Mouse (Mus musculus) cerebellum, adult 11-12 months (tissue): ENCODE data around the gene Rnf149.
"Not testable (repeated sequence)": the region's sequence is repeated elsewhere in the genome, so short reads cannot be mapped to it uniquely, and the experiment has no call there.

Experiments
- DNase-seq: peaks from one replicate; pipeline ENCODE4 v3.0.0; 2022

Gene Rnf149

GRCm38 (mm10) chr1:39577253-39577705 lies at the start of gene Rnf149:
Rnf149 (minus strand) TSS chr1:39577405.
- peak; percentile 93 for DNase-seq

DNA sequence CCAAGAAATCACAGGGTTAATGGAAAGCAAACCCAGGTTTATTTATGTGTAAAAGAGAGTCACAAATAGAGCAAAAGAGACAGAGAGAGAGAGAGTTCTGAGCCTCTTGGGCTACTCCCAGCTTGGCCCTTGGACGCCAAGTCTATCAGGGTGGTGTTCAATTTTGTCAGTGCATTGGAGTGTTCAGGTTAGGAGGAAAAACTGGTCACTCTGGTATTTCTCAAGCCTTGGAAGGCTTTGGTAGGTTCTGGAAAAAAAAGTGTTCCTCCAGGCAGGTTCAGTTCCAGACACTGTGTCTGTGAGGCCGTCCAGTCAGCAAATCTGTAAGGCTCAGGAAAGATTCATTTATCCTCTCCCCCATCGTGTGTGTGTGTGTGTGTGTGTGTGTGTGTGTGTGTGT lies 48.3 kb upstream of the Rnf149 start:
- no peak for DNase-seq

- DNase-seq = no peak
Measured at GRCm38 (mm10) chr1:39623729-39624128, 46.5 kb upstream of the Rnf149 start.

DNA sequence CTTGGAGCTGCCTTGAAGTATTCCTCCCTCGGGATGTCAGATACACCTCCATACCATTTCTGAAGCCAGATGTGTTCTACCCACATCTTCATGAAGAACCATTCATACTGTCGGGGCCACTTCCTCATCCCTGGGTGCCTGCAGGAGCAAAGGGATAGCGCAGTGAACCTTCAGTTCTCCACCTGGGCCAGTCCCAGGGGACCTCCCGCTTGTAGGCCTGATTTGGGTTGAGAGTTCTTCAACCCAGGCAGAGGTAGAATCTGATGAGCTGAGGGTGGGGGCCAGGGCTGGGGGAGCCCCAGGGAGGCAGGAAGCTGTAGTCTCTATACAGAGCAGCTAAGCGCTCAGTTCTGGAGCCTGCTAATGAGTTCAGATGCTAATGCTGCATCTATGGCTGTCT lies 45.9 kb upstream of the Rnf149 start:
- DNase-seq = no peak

GRCm38 (mm10) chr1:39618524-39618923 lies 41.3 kb upstream of the Rnf149 start:
- DNase-seq = no peak

GRCm38 (mm10) chr1:39615526-39615925 lies 38.3 kb upstream of the Rnf149 start:
- DNase-seq = no peak

GRCm38 (mm10) chr1:39614462-39615279 lies 37.5 kb upstream of the Rnf149 start:
- DNase-seq = no peak

DNA sequence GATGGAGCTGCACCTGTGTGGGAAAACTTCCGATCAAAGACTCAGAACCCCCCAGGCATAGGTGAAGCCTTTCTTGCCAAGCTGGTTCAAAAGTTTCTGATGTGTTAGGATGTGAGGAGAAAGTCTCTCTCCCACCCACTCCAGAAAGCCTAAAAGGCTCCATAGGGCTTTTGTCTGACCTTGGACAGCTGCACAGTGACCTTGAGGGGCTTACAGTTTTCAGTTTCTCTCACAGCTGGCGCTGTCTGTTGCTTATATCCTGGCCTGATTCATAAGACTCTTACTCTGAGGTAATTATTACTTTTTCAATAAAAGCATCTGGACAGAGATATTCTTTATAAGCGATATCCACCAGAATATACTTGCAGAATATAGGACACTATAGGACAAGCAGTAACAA lies 35.9 kb upstream of the Rnf149 start:
- DNase-seq = no peak

DNA sequence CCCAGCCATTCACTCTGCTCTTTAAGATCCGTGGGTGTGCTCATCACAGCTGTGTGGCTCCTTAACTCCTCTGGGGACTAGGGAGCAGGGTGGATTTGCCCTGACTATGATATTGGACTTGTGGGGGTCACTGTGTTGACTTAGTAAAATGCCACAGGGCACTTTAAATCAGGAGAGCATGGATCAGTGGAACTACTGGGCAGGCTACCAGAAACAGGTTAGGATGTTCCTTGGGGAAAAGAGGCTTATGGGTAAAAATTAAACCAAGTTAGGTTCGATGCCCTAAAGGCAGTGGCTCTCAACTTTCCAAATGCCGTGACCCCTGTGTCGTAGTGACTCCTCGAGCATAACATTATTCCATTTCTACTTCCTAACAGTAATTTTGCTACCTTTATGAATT lies 35.3 kb upstream of the Rnf149 start:
- DNase-seq = no peak

- no peak for DNase-seq
Measured at GRCm38 (mm10) chr1:39608534-39608933, 31.3 kb upstream of the Rnf149 start.

- no peak for DNase-seq
Measured at GRCm38 (mm10) chr1:39602477-39602876, 25.3 kb upstream of the Rnf149 start.

DNA sequence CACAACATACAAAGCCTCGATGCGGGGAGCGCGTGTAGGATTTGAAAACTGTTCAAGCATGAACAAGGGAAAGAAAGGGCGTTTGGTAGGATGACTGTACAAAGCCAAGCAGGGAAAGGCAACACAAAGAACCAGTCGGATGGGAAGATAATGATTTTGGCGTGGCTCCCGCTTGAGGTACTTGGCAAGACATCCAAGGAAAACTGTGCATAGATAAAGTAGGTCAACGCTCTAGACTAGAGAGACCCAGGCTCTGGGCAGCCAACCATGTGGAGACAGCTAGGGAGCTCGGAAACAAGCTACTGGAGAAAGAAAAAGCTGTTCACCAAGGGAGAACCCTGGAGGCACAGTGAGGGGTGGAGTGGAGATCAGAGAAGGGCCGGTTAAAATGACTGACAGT lies 21.5 kb upstream of the Rnf149 start:
- DNase-seq = peak; percentile 54

DNA sequence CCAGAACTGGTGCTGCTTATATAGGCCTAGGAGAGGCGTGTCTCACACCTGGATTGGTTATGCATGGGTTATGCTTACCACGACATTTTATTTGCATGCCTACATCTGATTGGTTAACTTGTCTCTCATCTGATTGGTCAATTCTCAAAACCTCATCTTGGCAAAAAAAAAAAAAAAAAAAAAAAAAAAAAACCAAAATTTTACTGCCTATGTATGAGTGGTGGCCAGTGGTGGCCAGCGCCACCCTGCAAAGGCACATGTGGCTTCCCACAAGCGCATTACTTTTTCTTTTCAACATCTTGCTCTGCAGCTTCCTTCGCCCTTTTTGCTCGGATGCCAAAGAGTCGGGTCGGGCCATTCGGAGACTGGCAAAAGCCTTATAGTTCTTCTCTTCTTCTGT lies 19.9 kb upstream of the Rnf149 start:
- DNase-seq = not testable (repeated sequence)

DNA sequence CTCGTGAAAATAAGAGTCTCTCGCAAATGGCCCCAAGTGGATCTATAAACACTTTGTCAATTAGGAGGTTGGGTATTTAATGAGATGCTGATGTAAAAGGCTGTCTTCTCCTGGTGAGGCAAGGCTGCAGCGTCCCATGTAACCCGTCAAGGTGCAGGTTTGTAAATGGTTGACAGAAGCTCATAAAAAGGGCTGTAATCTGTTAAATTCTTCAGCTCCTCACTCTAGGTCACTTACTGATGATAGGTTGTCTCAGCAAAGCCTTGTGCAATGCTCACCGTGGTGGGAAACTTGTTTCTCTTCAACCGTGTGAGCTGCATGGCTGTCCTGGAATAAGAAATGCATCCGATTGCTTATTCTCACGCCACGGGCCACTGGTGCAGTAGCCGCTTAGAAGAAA lies 16.6 kb upstream of the Rnf149 start:
- DNase-seq = no peak

DNA sequence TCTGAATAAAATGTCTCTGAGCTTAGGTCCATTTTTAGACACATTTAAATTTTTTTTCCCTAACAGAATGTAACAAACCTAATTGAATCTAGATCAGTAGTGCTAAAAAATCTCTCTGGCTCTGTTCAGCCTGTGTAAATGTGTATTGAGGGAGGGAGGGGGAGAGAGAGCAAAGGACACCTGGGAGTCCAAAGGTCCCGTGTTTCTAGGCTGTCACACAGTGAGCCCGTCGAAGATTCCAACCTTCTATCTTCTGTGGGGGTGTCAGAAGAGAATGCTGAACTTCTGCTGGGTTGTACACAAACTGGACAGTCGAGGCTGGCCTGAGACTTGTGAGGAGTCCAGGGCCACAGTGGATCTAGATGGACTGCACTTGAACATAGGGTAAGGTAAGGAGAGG lies 14.9 kb upstream of the Rnf149 start:
- DNase-seq = no peak

DNA sequence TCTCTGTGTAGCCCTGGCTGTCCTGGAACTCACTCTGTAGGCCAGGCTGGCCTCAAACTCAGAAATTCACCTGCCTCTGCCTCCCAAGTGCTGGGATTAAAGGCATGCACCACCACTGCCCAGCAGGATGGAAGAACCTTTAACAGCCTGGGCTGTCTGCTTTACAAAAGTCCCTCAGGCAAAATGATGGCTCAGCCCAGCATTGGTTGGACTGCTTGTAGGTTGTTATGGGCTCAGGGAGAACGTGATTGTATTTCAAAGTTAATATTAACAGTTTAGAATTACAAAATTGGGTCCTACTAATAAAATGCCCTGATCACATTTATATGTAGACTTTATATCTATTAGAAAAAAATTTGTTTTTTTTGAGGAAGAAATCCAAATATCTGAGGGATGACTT lies 14.4 kb upstream of the Rnf149 start:
- DNase-seq = not testable (repeated sequence)

DNA sequence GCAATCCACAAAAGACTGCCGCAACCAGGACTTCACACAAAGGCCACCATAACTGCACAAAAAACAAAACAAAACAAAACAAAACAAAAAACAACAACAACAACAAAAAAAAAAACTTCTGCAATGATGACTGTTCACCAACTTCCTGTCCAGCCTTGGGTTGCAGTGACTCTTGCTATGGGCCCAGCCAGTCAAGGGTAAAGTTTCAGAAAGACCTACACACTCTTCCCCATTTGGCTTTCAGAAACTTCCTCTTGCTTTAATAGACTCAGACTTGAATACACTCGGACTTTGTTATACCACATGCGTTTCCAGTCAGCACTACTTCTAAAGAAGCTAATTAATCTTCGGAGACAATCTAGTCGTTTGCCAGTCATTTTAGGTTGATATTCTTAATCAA lies 13.0 kb upstream of the Rnf149 start:
- no peak for DNase-seq

- no peak for DNase-seq
Measured at GRCm38 (mm10) chr1:39585416-39585815, 8.2 kb upstream of the Rnf149 start.

DNA sequence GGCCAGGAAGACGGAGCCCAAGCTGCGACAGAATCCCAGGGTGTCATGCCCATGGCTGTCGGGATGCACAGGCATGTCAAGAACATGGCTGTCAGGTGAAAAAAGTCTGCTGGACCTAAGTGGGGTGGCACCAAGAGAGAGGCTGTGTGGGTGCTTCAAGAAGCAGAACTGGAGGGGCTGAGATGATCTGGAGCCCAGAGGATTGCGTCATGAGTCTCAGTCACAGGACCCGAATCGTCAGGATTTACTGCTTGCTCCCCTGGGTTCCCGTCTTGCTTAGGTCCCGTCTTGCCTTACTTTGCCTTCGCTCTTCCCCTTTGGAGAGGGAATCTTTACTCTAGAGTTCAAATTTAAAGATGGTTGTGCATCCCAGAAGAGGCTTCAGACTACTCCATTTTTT lies 6.0 kb upstream of the Rnf149 start:
- DNase-seq = no peak

DNA sequence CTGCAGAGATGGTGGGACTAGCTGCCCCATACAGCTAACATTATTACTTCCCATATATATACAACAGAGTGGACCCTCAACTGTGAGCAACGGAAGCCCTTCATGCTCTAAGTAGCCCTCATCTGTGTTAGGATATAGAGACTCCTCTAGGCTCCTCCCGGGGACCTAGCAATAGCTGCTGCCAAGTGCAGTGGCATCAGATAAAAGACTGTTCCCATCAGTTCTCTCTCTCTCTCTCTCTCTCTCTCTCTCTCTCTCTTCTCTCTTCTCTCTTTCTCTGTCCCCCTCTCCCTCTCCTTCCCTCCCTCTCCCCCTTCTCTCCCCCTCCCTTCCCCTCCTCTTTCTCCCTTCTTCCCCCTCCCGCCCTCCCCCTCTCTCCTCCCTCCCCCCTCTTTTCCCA lies 4.0 kb upstream of the Rnf149 start:
- no peak for DNase-seq

GRCm38 (mm10) chr1:39579139-39579538 lies 1.9 kb upstream of the Rnf149 start:
- DNase-seq = no peak

DNA sequence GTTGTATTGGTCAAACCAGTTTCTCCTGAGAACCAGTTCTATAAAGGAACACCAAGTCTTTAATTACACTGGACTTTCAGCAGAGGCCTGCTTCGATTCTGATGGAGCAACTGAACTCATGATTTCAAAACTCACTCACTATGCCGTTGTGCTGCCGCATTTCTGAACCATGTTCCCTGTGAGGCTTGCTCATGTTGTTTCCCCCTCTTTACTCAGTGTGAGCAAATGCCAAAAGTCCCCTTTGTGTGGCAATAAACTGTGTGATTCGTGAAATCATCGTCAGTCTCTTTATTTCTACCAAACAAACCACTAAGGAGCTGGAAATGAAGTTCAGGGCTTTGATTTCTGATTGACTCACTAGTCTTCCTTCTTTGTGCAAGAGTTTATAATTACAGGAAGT lies 1.2 kb upstream of the Rnf149 start:
- DNase-seq = no peak

DNA sequence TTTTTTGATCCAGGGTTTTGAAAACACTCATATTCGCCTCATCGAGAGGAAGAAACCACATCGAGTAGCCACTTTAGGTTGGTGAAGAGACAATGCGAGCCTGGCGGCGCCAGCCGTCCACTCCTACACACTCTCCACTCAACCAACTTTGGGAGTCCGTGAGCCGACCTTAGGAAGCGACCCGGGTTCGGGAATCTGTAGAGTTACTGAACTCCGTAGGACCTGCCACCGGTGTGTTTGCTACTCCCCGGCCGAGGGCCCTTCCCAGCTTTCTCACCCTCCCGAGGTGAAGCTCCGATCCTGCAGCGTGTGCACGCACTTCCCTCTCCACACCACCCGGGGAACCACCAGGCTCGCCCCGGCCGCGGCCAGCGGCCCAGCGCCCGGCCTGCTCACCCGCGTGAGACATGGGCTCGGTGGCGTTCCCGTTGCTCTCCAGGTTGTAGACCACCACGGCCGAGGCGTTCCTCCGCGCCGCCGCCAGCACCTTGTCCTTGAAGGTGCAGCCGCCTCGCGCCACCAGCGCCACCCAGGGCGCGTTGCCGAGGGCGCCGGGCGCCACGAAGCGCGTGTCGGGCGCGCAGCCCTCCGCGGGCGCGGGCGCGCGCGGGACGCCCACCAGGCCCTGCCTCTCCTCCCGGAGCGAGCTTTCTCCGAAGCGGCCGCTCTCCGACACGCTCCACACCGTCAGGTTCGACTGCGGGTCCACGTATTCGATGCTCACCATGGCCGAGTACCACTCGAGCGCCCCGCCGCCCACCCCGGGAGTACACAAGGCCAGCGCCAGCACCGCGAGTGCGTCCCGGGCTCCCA lies 568 bp downstream of the Rnf149 start:
- DNase-seq = no peak

GRCm38 (mm10) chr1:39575778-39576375 lies 1.3 kb downstream of the Rnf149 start:
- DNase-seq = no peak
